Mouse (Mus musculus): Measurements from ENCODE around the gene Klra1. TPM values are rescaled to one million over a fixed set of nuclear protein-coding genes. Genes with fewer than 3 reads are reported as not detected.
"Not testable (repeated sequence)": the region's sequence is repeated elsewhere in the genome, so short reads cannot be mapped to it uniquely, and the experiment has no call there.

Klra1 gene
- not detected for polyA plus RNA-seq (2021)

- TF ChIP-seq CTCF (IDR thresholded peaks at IDR 0.05), result no peak
- in situ Hi-C loops (cut with MboI; ENCODE audit: low pct_unique_long_range_greater_than_20kb), result loop anchor here (10.0 kb wide), 1 partner anchor 152 kb away; the partner anchor contains the start of gene Klra7
- ATAC-seq (no peak), DNase-seq (ENCODE audit: low read depth, low spot score) (no peak)
- H3K27me3 ChIP-seq, result no peaks in the 10 kb centered on the region
- POLR2A ChIA-PET, result no interaction called here
- CTCF ChIA-PET, result no interaction called here
Observed at GRCm38 (mm10) chr6:130386750-130387149, at the start of gene Klra1. Gene Klra1, minus strand, starts transcription at chr6:130386874.

DNA sequence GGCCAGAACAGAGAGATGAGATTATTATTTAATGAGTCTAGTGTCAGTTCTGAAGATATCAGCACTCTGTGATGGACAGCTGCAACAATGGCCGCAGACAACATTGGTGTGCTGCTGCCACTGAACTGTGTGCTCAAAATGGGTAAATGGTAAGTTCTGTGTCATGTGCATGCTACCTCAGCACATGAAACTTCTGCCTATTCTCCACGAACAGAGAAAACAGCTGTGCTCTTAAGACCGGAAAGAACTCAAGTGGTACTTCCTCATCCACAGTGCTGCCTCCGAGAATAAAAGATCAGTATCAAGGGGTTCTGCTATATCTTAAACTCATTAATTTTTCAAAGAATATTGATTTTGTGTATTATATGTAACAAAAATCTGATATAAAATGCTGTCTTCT is 42.8 kb upstream of the Klra1 start:
- H3K27me3 ChIP-seq, result no peaks in the 10 kb centered on the region
- CTCF ChIA-PET, result no interaction called here
- POLR2A ChIA-PET, result no interaction called here
- ATAC-seq (no peak), DNase-seq (ENCODE audit: low read depth, low spot score) (no peak)
- TF ChIP-seq CTCF (IDR thresholded peaks at IDR 0.05), result no peak
- in situ Hi-C loops (cut with MboI; ENCODE audit: low pct_unique_long_range_greater_than_20kb), result no loop called here

GRCm38 (mm10) chr6:130419158-130419557 is 32.5 kb upstream of the Klra1 start:
- in situ Hi-C loops (cut with MboI; ENCODE audit: low pct_unique_long_range_greater_than_20kb), result no loop called here
- ChIA-PET CTCF (no interaction called here), POLR2A (no interaction called here)
- DNase-seq (ENCODE audit: low read depth, low spot score) (no peak), ATAC-seq (no peak)
- no peak for TF ChIP-seq CTCF (IDR thresholded peaks at IDR 0.05)
- no peaks in the 10 kb centered on the region for H3K27me3 ChIP-seq

- in situ Hi-C loops (cut with MboI; ENCODE audit: low pct_unique_long_range_greater_than_20kb), result no loop called here
- CTCF ChIA-PET, result no interaction called here
Observed at GRCm38 (mm10) chr6:130404882-130405281, 18.2 kb upstream of the Klra1 start.

DNA sequence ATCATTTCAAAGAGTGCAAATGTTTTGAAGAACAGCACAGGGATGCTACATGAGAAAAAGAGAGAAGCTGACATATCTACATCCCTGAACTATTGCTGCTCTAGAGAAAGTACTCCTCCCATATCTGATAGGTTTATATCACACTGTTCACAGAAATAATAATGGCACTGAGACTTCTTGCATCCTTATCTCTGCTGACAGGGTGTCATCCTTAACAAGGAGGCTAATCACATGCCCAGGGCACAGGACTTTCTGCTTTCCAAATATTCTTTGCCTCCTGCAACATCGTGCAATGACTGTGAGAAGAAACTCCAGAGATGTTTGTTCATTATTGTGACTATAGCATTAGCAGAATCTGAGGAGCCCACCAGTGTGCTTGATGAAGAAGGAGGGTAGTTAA is 871 bp downstream of the Klra1 start:
- no peak for TF ChIP-seq CTCF (IDR thresholded peaks at IDR 0.05)
- DNase-seq (ENCODE audit: low read depth, low spot score) (no peak), ATAC-seq (no peak)
- CTCF ChIA-PET, result no interaction called here
- POLR2A ChIA-PET, result no interaction called here
- in situ Hi-C loops (cut with MboI; ENCODE audit: low pct_unique_long_range_greater_than_20kb), result loop anchor here (10.0 kb wide), 1 partner anchor 151 kb away; the partner anchor contains the start of gene Klra7
- H3K27me3 ChIP-seq, result no peaks in the 10 kb centered on the region

More at GRCm38 (mm10) chr6:130404882-130405281, 18.2 kb upstream of the Klra1 start:
- no peaks in the 10 kb centered on the region for H3K27me3 ChIP-seq
- DNase-seq (ENCODE audit: low read depth, low spot score), result no peak
- no peak for ATAC-seq
- TF ChIP-seq CTCF (IDR thresholded peaks at IDR 0.05), result no peak
- POLR2A ChIA-PET, result no interaction called here

- ChIA-PET CTCF (no interaction called here), POLR2A (no interaction called here)
- DNase-seq (ENCODE audit: low read depth, low spot score) (no peak), ATAC-seq (no peak)
- in situ Hi-C loops (cut with MboI; ENCODE audit: low pct_unique_long_range_greater_than_20kb), result loop anchor here (10.0 kb wide), 1 partner anchor 148 kb away; the partner anchor contains the start of gene Klra7
- no peaks in the 10 kb centered on the region for H3K27me3 ChIP-seq
- TF ChIP-seq CTCF (IDR thresholded peaks at IDR 0.05), result no peak
Observed at GRCm38 (mm10) chr6:130382375-130382774, 4.3 kb downstream of the Klra1 start.

DNA sequence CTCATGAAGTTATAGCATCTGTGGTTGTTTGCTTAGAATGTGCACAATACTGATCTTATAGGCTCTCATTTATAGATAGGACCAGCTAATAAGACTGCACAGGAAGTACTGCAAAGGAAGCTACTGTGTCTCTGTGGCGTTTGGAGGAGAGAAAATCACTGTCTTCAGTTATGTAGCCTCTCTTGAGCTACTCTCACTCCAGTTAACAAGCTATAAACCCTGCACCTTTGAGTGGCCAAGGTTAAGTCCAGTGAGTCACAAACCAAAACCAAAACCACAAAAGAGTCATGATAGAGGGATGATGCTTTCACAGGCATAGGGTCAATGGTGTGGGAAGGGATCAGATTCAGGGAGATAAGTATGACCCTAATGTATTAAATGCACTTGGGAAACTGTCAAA is 41.3 kb downstream of the Klra1 start:
- ATAC-seq; POLR2A ChIA-PET; H3K27me3 ChIP-seq; CTCF ChIA-PET; DNase-seq (ENCODE audit: low read depth, low spot score); in situ Hi-C loops (cut with MboI; ENCODE audit: low pct_unique_long_range_greater_than_20kb): not testable (repeated sequence)

GRCm38 (mm10) chr6:130341973-130342372 is 44.7 kb downstream of the Klra1 start:
- POLR2A ChIA-PET; ATAC-seq; CTCF ChIA-PET; DNase-seq (ENCODE audit: low read depth, low spot score); in situ Hi-C loops (cut with MboI; ENCODE audit: low pct_unique_long_range_greater_than_20kb); H3K27me3 ChIP-seq: not testable (repeated sequence)

DNA sequence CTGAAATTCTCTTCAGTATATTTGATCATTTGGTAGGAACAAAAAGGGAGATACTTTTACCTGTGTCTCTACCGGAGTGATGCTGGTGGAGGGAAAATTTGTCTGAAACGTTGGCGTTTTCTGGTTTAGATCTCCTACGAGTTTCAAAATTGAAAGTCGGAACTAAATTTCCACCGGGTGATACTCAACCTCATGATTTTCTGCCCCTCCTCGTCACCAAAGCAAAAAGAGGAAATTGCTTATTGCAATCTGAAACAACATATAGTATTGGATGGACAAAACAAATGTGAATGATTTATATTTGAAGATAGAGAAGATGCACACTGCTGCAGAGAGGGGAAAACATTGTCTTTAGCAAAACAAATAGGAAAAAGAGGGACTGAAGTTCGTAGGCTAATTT is 49.3 kb downstream of the Klra1 start, which contains the start of gene Klra3:
Gene Klra3 (minus strand): TSS at position 164 of the 400 bp plus-strand sequence.
- in situ Hi-C loops (cut with MboI; ENCODE audit: low pct_unique_long_range_greater_than_20kb), result no loop called here

More for the DNA sequence above, 49.3 kb downstream of the Klra1 start, which contains the start of gene Klra3:
- POLR2A ChIA-PET, result no interaction called here
- H3K27me3 ChIP-seq, result no peaks in the 10 kb centered on the region
- no peak for DNase-seq (ENCODE audit: low read depth, low spot score)
- CTCF ChIA-PET, result no interaction called here
- TF ChIP-seq CTCF (IDR thresholded peaks at IDR 0.05), result no peak
- ATAC-seq, result no peak

Other genes starting within 250 kb of the Klra1 start
- not detected for gene Klra9, start 193.8 kb downstream of the Klra1 start, polyA plus RNA-seq (2021)
- not detected for gene Klra7, start 153.6 kb downstream of the Klra1 start, polyA plus RNA-seq (2021)
- gene Klra10, start 104.9 kb downstream of the Klra1 start, polyA plus RNA-seq (2021), result not detected
- gene Klra3, start 49.3 kb downstream of the Klra1 start, polyA plus RNA-seq (2021), result not detected

All from Patski (cell line).